ENCODE assay signal across 19 mouse cellular contexts in the genomic region with DNA sequence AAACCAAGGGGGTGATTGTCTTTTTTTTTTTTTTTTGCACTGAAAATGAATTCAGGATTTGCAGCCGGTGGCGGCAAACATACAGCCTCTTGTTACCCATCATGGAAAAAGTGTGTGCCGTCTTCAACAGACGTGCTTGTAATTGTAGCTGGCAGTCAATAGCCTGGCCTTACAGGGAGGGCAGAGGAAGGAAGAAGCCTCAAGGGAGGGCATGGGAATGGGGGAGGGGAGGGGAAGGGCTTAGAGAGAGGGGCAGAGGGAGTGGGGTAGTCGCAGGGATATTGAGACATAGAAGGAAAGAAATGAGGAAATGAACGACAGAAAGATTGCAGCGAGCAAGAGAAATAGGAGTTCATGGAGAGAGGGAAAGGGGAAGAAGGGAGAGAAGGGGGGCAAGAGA.
DNase-seq lines count a peak whose midpoint lies in the region; ATAC-seq and TF ChIP-seq lines count a peak whose summit lies in the region.
"Had no signal": no experiment of that assay in that cellular context is flagged by ENCODE, and none has a peak within 500 bp of the region (broad histone marks: within the 10 kb centered on the region; RNA-seq: fewer than 3 reads in every experiment).

No protein-coding gene starts in this region.

- H3K9me3 ChIP-seq in forebrain, embryonic 14.5 days (replicated peaks; ENCODE audit: control insufficient read depth, low read length): no peaks in the 10 kb centered on the region
- no peaks in the 10 kb centered on the region for H3K9me3 ChIP-seq in forebrain, postnatal 0 days (ENCODE audit: low read length)
- H3K9me3 ChIP-seq in midbrain, embryonic 12.5 days: no peaks in the 10 kb centered on the region
- H3K9me3 ChIP-seq in midbrain, embryonic 15.5 days: no peaks in the 10 kb centered on the region
- H3K9me3 ChIP-seq: embryonic facial prominence, embryonic 12.5 days; heart, embryonic 13.5 days; hindbrain, embryonic 15.5 days; limb, embryonic 13.5 days; neural tube, embryonic 15.5 days had no signal

- WGBS in forebrain, embryonic 14.5 days: 21% methylated on average over 7 of the region's 7 CpGs
- WGBS in forebrain, postnatal 0 days: 9% methylated on average over 7 of the region's 7 CpGs
- WGBS in midbrain, embryonic 12.5 days: 6% methylated on average over 7 of the region's 7 CpGs
- WGBS in midbrain, embryonic 15.5 days: 4% methylated on average over 7 of the region's 7 CpGs

- ATAC-seq in forebrain, embryonic 14.5 days: peak; percentile 19; the same call in 1 of the 2 replicates
- no peak for ATAC-seq in forebrain, postnatal 0 days
- ATAC-seq in midbrain, embryonic 12.5 days (ENCODE audit: low FRiP score, low read depth): peak; percentile 59; the same call in 1 of the 2 replicates
- no peak for ATAC-seq in midbrain, embryonic 15.5 days (replicated peaks)
- peak; percentile 66 for ATAC-seq in granulocyte monocyte progenitor cell, adult 5-6 weeks (replicated peaks; ENCODE audit: poor library complexity, severe bottlenecking)
- ATAC-seq in monocyte, adult 5-6 weeks (replicated peaks; ENCODE audit: insufficient number of reproducible peaks, low FRiP score, low TSS enrichment, poor library complexity, severe bottlenecking): no peak
- ATAC-seq: CD4-positive, CD25-positive, alpha-beta regulatory T cell, adult 4 months; liver, postnatal 0 days had no signal

- TF ChIP-seq CTCF in forebrain, postnatal 0 days (IDR thresholded peaks at IDR 0.05; ENCODE audit: low read depth): no peak

- H3K27ac ChIP-seq in forebrain, embryonic 14.5 days (ENCODE audit: low read depth, low read length): peak overlapping the region; percentile 54; the same call in 1 of the 2 replicates
- no peak overlapping the region for H3K27ac ChIP-seq in forebrain, postnatal 0 days (ENCODE audit: low read depth, low read length)
- peak overlapping the region; percentile 46; the same call in 1 of the 2 replicates for H3K27ac ChIP-seq in midbrain, embryonic 12.5 days (replicated peaks)
- H3K27ac ChIP-seq in midbrain, embryonic 15.5 days: no peak overlapping the region
- H3K27ac ChIP-seq: embryonic facial prominence, embryonic 12.5 days; heart, embryonic 13.5 days; hindbrain, embryonic 15.5 days; kidney, postnatal 0 days; limb, embryonic 13.5 days; macrophage; neural tube, embryonic 15.5 days had no signal

- peaks cover 19% of the 10 kb centered on the region for H3K4me1 ChIP-seq in forebrain, embryonic 14.5 days (ENCODE audit: control insufficient read depth, insufficient read depth, low read length)
- peaks cover 18% of the 10 kb centered on the region for H3K4me1 ChIP-seq in forebrain, postnatal 0 days (ENCODE audit: insufficient read depth)
- H3K4me1 ChIP-seq in midbrain, embryonic 12.5 days: peaks cover 30% of the 10 kb centered on the region
- H3K4me1 ChIP-seq in midbrain, embryonic 15.5 days: peaks cover 37% of the 10 kb centered on the region
- H3K4me1 ChIP-seq: embryonic facial prominence, embryonic 12.5 days; heart, embryonic 13.5 days; limb, embryonic 13.5 days had no signal

- no peak overlapping the region for H3K4me3 ChIP-seq in forebrain, embryonic 14.5 days (ENCODE audit: low read depth, low read length)
- no peak overlapping the region for H3K4me3 ChIP-seq in forebrain, postnatal 0 days (ENCODE audit: low read depth, low read length)
- H3K4me3 ChIP-seq in midbrain, embryonic 12.5 days: no peak overlapping the region
- H3K4me3 ChIP-seq in midbrain, embryonic 15.5 days: no peak overlapping the region
- H3K4me3 ChIP-seq: embryonic facial prominence, embryonic 12.5 days; heart, embryonic 13.5 days; hindbrain, embryonic 15.5 days; limb, embryonic 13.5 days; neural tube, embryonic 15.5 days had no signal

- DNase-seq in forebrain, embryonic 14.5 days (ENCODE audit: low spot score): no peak
- no peak for DNase-seq in forebrain, postnatal 0 days
- no peak for DNase-seq in spleen, postnatal 10 days (ENCODE audit: low spot score in 2 of 2)
- DNase-seq: cerebellum, adult 11-12 months; right cerebral cortex, adult 18-20 months had no signal

- no peaks in the 10 kb centered on the region for H3K36me3 ChIP-seq in forebrain, embryonic 14.5 days (ENCODE audit: control insufficient read depth, insufficient read depth, low read length)
- no peaks in the 10 kb centered on the region for H3K36me3 ChIP-seq in forebrain, postnatal 0 days (ENCODE audit: insufficient read depth)
- H3K36me3 ChIP-seq in midbrain, embryonic 12.5 days: no peaks in the 10 kb centered on the region
- H3K36me3 ChIP-seq in midbrain, embryonic 15.5 days (replicated peaks): no peaks in the 10 kb centered on the region
- H3K36me3 ChIP-seq: embryonic facial prominence, embryonic 12.5 days; heart, embryonic 13.5 days; hindbrain, embryonic 15.5 days; limb, embryonic 13.5 days; neural tube, embryonic 15.5 days had no signal

- H3K27me3 ChIP-seq in forebrain, embryonic 14.5 days (replicated peaks; ENCODE audit: control insufficient read depth, insufficient read depth, low read length): no peaks in the 10 kb centered on the region; the same call in 1 of the 2 replicates
- H3K27me3 ChIP-seq in forebrain, postnatal 0 days (ENCODE audit: insufficient read depth, low read length): no peaks in the 10 kb centered on the region
- peaks cover 68% of the 10 kb centered on the region for H3K27me3 ChIP-seq in midbrain, embryonic 12.5 days
- 0 out of 2 replicates have a peak, but pooled peaks cover 5% of the 10 kb centered on the region for H3K27me3 ChIP-seq in midbrain, embryonic 15.5 days (replicated peaks)
- H3K27me3 ChIP-seq: hindbrain, embryonic 15.5 days had no signal

- H3K4me2 ChIP-seq in forebrain, embryonic 14.5 days (ENCODE audit: low read length): no peak overlapping the region
- H3K4me2 ChIP-seq in forebrain, postnatal 0 days (ENCODE audit: low read depth): no peak overlapping the region
- H3K4me2 ChIP-seq in midbrain, embryonic 12.5 days (replicated peaks): peak overlapping the region; percentile 22; the same call in 1 of the 2 replicates
- H3K4me2 ChIP-seq in midbrain, embryonic 15.5 days: no peak overlapping the region
- H3K4me2 ChIP-seq: embryonic facial prominence, embryonic 12.5 days; heart, embryonic 13.5 days; hindbrain, embryonic 15.5 days; limb, embryonic 13.5 days; liver, embryonic 11.5 days; neural tube, embryonic 15.5 days had no signal

- no peak overlapping the region for H3K9ac ChIP-seq in forebrain, embryonic 14.5 days (ENCODE audit: low read length)
- H3K9ac ChIP-seq in forebrain, postnatal 0 days: no peak overlapping the region
- no peak overlapping the region for H3K9ac ChIP-seq in midbrain, embryonic 12.5 days (replicated peaks)
- H3K9ac ChIP-seq in midbrain, embryonic 15.5 days: no peak overlapping the region
- H3K9ac ChIP-seq: embryonic facial prominence, embryonic 12.5 days; heart, embryonic 13.5 days; hindbrain, embryonic 15.5 days; limb, embryonic 13.5 days; liver, postnatal 0 days; neural tube, embryonic 15.5 days had no signal

Comparison
In these comparisons a context has a peak if more than half of its experiments do, and no peak if none do; other contexts are left out.
1. ATAC-seq: peak in forebrain, embryonic 14.5 days (single experiment), midbrain, embryonic 12.5 days (single experiment) and granulocyte monocyte progenitor cell, adult 5-6 weeks (single experiment); none in forebrain, postnatal 0 days (single experiment), midbrain, embryonic 15.5 days (single experiment) and monocyte, adult 5-6 weeks (single experiment).
2. H3K27ac ChIP-seq: peak in forebrain, embryonic 14.5 days (single experiment) and midbrain, embryonic 12.5 days (single experiment); none in forebrain, postnatal 0 days (single experiment) and midbrain, embryonic 15.5 days (single experiment).